Mouse (Mus musculus) forebrain, embryonic 13.5 days (tissue): ENCODE data around the gene Rgs9. TPM values are rescaled to one million over a fixed set of nuclear protein-coding genes. Genes with fewer than 3 reads are reported as not detected.
"Not testable (repeated sequence)": the region's sequence is repeated elsewhere in the genome, so short reads cannot be mapped to it uniquely, and the experiment has no call there.

Experiments
- ATAC-seq: fragments of 200-750 bp; cut with Nextera tagmentation; 2 replicates; pipeline ENCODE4 v1.8.0; 2017
- H3K27ac ChIP-seq: fragments of 300-500 bp; sonication (generic); 2 replicates; pipeline ENCODE4 v1.5.1; 2015; ENCODE audit warnings: inconsistent platforms, mild to moderate bottlenecking, moderate library complexity
- H3K27me3 ChIP-seq: fragments of 300-500 bp; sonication (generic); 2 replicates; pipeline ENCODE4 v1.6.1; 2015; ENCODE audit warnings: mild to moderate bottlenecking, inconsistent platforms
- H3K36me3 ChIP-seq: fragments of 300-500 bp; sonication (generic); 2 replicates; pipeline ENCODE4 v1.6.1; 2015; ENCODE audit warnings: mild to moderate bottlenecking, inconsistent platforms; ENCODE audit not compliant: poor library complexity, severe bottlenecking
- H3K4me1 ChIP-seq: fragments of 300-500 bp; sonication (generic); 2 replicates; pipeline ENCODE4 v1.6.1; 2015; ENCODE audit warnings: inconsistent platforms
- H3K4me2 ChIP-seq: fragments of 300-500 bp; sonication (generic); 2 replicates; pipeline ENCODE4 v1.6.1; 2015; ENCODE audit warnings: inconsistent platforms, mild to moderate bottlenecking, moderate library complexity
- H3K4me3 ChIP-seq: fragments of 300-500 bp; sonication (generic); 2 replicates; pipeline ENCODE4 v1.5.1; 2015; ENCODE audit warnings: mild to moderate bottlenecking, inconsistent platforms
- H3K9ac ChIP-seq: fragments of 300-500 bp; sonication (generic); 2 replicates; pipeline ENCODE4 v1.6.1; 2015; ENCODE audit warnings: mild to moderate bottlenecking, inconsistent platforms
- H3K9me3 ChIP-seq: fragments of 300-500 bp; sonication (generic); replicated peaks from 2 replicates; pipeline ENCODE4 v1.6.1; 2016; ENCODE audit warnings: inconsistent platforms
- WGBS: fragments of 180-500 bp; shearing (Covaris S2); methylation state at CpG from one replicate; pipeline ENCODE4 v1.1.7; 2015; 5-methylcytosine and 5-hydroxymethylcytosine counted together
- polyA plus RNA-seq: library from polyadenylated mRNA; unstranded; fragments of >200 nt; fragmentation: Nextera tagmentation; extraction: Ambion mirVana; gene quantifications from 2 replicates; pipeline ENCODE4 v1.2.1, GENCODE M21; 2015

Gene Rgs9
- 3.0 and 3.5 TPM in 2 replicates for polyA plus RNA-seq

GRCm38 (mm10) chr11:109297710-109298375 is at the start of gene Rgs9:
Gene Rgs9, minus strand, starts transcription at chr11:109298129.
- peak; percentile 98 for ATAC-seq
- H3K9me3 ChIP-seq: no peaks in the 10 kb centered on the region
- H3K27me3 ChIP-seq: 0 out of 2 replicates have a peak, but pooled peaks cover 13% of the 10 kb centered on the region
- peak within 1 kb of the TSS; percentile 64 for H3K9ac ChIP-seq
- H3K4me1 ChIP-seq: peaks cover 10% of the 10 kb centered on the region
- peak within 1 kb of the TSS; percentile 74 for H3K4me2 ChIP-seq
- WGBS: 3% methylated on average over 37 of the region's 37 CpGs
- H3K4me3 ChIP-seq: peak within 1 kb of the TSS; percentile 42
- H3K27ac ChIP-seq: no peak within 1 kb of the TSS
- no peaks in the 10 kb centered on the region for H3K36me3 ChIP-seq

GRCm38 (mm10) chr11:109347242-109347959 is 49.5 kb upstream of the Rgs9 start:
- peak; percentile 75; the same call in 1 of the 2 replicates for ATAC-seq
- H3K4me1 ChIP-seq: peaks cover 23% of the 10 kb centered on the region
- no peak overlapping the region for H3K4me2 ChIP-seq
- H3K27ac ChIP-seq: peak overlapping the region; percentile 40; the same call in 1 of the 2 replicates
- H3K9ac ChIP-seq: no peak overlapping the region
- H3K4me3 ChIP-seq: no peak overlapping the region
- H3K9me3 ChIP-seq: no peaks in the 10 kb centered on the region
- 72% methylated on average over 10 of the region's 10 CpGs for WGBS
- no peaks in the 10 kb centered on the region for H3K36me3 ChIP-seq
- H3K27me3 ChIP-seq: no peaks in the 10 kb centered on the region

- H3K27me3 ChIP-seq: no peaks in the 10 kb centered on the region
- H3K36me3 ChIP-seq: no peaks in the 10 kb centered on the region
- H3K9ac ChIP-seq: no peak overlapping the region
- H3K4me2 ChIP-seq: no peak overlapping the region
- no peak overlapping the region for H3K27ac ChIP-seq
- peaks cover 23% of the 10 kb centered on the region for H3K4me1 ChIP-seq
- WGBS: 35% methylated on average over 10 of the region's 10 CpGs
- ATAC-seq: no peak
- H3K9me3 ChIP-seq: no peaks in the 10 kb centered on the region
- no peak overlapping the region for H3K4me3 ChIP-seq
These were observed 46.2 kb upstream of the Rgs9 start for GRCm38 (mm10) chr11:109343991-109344599.

- H3K4me3 ChIP-seq: no peak overlapping the region
- H3K27me3 ChIP-seq: no peaks in the 10 kb centered on the region
- H3K4me1 ChIP-seq: peaks cover 23% of the 10 kb centered on the region
- no peaks in the 10 kb centered on the region for H3K36me3 ChIP-seq
- H3K9ac ChIP-seq: no peak overlapping the region
- H3K4me2 ChIP-seq: no peak overlapping the region
- no peaks in the 10 kb centered on the region for H3K9me3 ChIP-seq
- no peak overlapping the region for H3K27ac ChIP-seq
- ATAC-seq: no peak
- 28% methylated on average over 7 of the region's 7 CpGs for WGBS
These were observed 45.6 kb upstream of the Rgs9 start for GRCm38 (mm10) chr11:109343558-109343957.

- H3K4me2 ChIP-seq, H3K4me3 ChIP-seq, H3K36me3 ChIP-seq, H3K27ac ChIP-seq, ATAC-seq, H3K9ac ChIP-seq, H3K9me3 ChIP-seq, H3K27me3 ChIP-seq: not testable (repeated sequence)
- H3K4me1 ChIP-seq: peaks cover 17% of the 10 kb centered on the region
- 95% methylated on average over 4 of the region's 4 CpGs for WGBS
These were observed 44.7 kb upstream of the Rgs9 start for GRCm38 (mm10) chr11:109342666-109343065.

GRCm38 (mm10) chr11:109340541-109340940 is 42.6 kb upstream of the Rgs9 start:
- Histone ChIP-seq H3K9ac (no peak overlapping the region), H3K27me3 (no peaks in the 10 kb centered on the region), H3K36me3 (no peaks in the 10 kb centered on the region), H3K4me3 (no peak overlapping the region), H3K4me2 (no peak overlapping the region), H3K27ac (no peak overlapping the region), H3K9me3 (no peaks in the 10 kb centered on the region), H3K4me1 (peaks cover 5% of the 10 kb centered on the region; the same call in 1 of the 2 replicates)
- no peak for ATAC-seq
- 84% methylated on average over 5 of the region's 5 CpGs for WGBS

GRCm38 (mm10) chr11:109339155-109339938 is 41.4 kb upstream of the Rgs9 start:
- H3K4me2 ChIP-seq: no peak overlapping the region
- ATAC-seq: no peak
- 97% methylated on average over 8 of the region's 8 CpGs for WGBS

GRCm38 (mm10) chr11:109335890-109336289 is 38.0 kb upstream of the Rgs9 start:
- Histone ChIP-seq H3K9me3 (no peaks in the 10 kb centered on the region), H3K27ac (no peak overlapping the region), H3K4me3 (no peak overlapping the region), H3K9ac (no peak overlapping the region), H3K36me3 (no peaks in the 10 kb centered on the region), H3K4me1 (peaks cover 9% of the 10 kb centered on the region), H3K27me3 (no peaks in the 10 kb centered on the region), H3K4me2 (no peak overlapping the region)
- WGBS: 43% methylated on average over 6 of the region's 6 CpGs
- no peak for ATAC-seq

More at GRCm38 (mm10) chr11:109339155-109339938, 41.4 kb upstream of the Rgs9 start:
- H3K9ac ChIP-seq: no peak overlapping the region
- H3K4me3 ChIP-seq: no peak overlapping the region
- no peaks in the 10 kb centered on the region for H3K36me3 ChIP-seq
- H3K27ac ChIP-seq: no peak overlapping the region
- no peaks in the 10 kb centered on the region for H3K27me3 ChIP-seq
- H3K9me3 ChIP-seq: no peaks in the 10 kb centered on the region
- peaks cover 5% of the 10 kb centered on the region; the same call in 1 of the 2 replicates for H3K4me1 ChIP-seq

GRCm38 (mm10) chr11:109334773-109335172 is 36.8 kb upstream of the Rgs9 start:
- no peaks in the 10 kb centered on the region for H3K9me3 ChIP-seq
- H3K9ac ChIP-seq: no peak overlapping the region
- H3K27ac ChIP-seq: no peak overlapping the region
- H3K4me1 ChIP-seq: peaks cover 9% of the 10 kb centered on the region
- no peaks in the 10 kb centered on the region for H3K27me3 ChIP-seq
- no peak for ATAC-seq
- no peaks in the 10 kb centered on the region for H3K36me3 ChIP-seq
- H3K4me3 ChIP-seq: no peak overlapping the region
- 94% methylated on average over 4 of the region's 4 CpGs for WGBS
- no peak overlapping the region for H3K4me2 ChIP-seq

- Histone ChIP-seq H3K36me3 (no peaks in the 10 kb centered on the region), H3K4me1 (peaks cover 11% of the 10 kb centered on the region), H3K9me3 (no peaks in the 10 kb centered on the region), H3K27me3 (no peaks in the 10 kb centered on the region), H3K4me2 (no peak overlapping the region), H3K9ac (no peak overlapping the region), H3K4me3 (no peak overlapping the region), H3K27ac (no peak overlapping the region)
- no peak for ATAC-seq
- WGBS: 66% methylated on average over 6 of the region's 6 CpGs
These were observed 34.8 kb upstream of the Rgs9 start for GRCm38 (mm10) chr11:109332722-109333121.

- Histone ChIP-seq H3K36me3 (no peaks in the 10 kb centered on the region), H3K9ac (no peak overlapping the region), H3K4me3 (no peak overlapping the region), H3K4me2 (peak overlapping the region; percentile 48), H3K4me1 (peaks cover 17% of the 10 kb centered on the region), H3K27me3 (no peaks in the 10 kb centered on the region; the same call in 1 of the 2 replicates), H3K9me3 (no peaks in the 10 kb centered on the region), H3K27ac (no peak overlapping the region)
- 3% methylated on average over 6 of the region's 6 CpGs for WGBS
- peak; percentile 97 for ATAC-seq
These were observed 33.5 kb upstream of the Rgs9 start for GRCm38 (mm10) chr11:109331424-109331824.
